Mouse (Mus musculus): Measurements from ENCODE around the gene Spata31d1b. TPM values are rescaled to one million over a fixed set of nuclear protein-coding genes. Genes with fewer than 3 reads are reported as not detected.

Spata31d1b gene
- not detected for total RNA-seq (2023)

GRCm38 (mm10) chr13:59711984-59712383, at the start of gene Spata31d1b:
Gene Spata31d1b (plus strand): TSS chr13:59712284.

GRCm38 (mm10) chr13:59675151-59676011, 36.7 kb upstream of the Spata31d1b start, which contains the start of gene Golm1:
Gene Golm1 (minus strand): TSS chr13:59675811.

GRCm38 (mm10) chr13:59694008-59694407, 18.1 kb upstream of the Spata31d1b start, which contains the start of gene 4921517D22Rik:
Gene 4921517D22Rik (minus strand): TSS chr13:59694108.

GRCm38 (mm10) chr13:59710230-59710629, 1.9 kb upstream of the Spata31d1b start, which contains the start of gene Spata31d1a:
Gene Spata31d1a (minus strand): TSS chr13:59710330.

GRCm38 (mm10) chr13:59731652-59732051, 19.6 kb downstream of the Spata31d1b start, which contains the start of gene Spata31d1d:
Gene Spata31d1d (minus strand): TSS chr13:59731752.

GRCm38 (mm10) chr13:59746711-59747110, 34.6 kb downstream of the Spata31d1b start, which contains the start of gene 1700014D04Rik:
Gene 1700014D04Rik (minus strand): TSS chr13:59746752.

Other genes starting within 250 kb of the Spata31d1b start
- gene Agtpbp1, start 127.1 kb upstream of the Spata31d1b start, total RNA-seq (2023), result 10 to 100 TPM; 48.8 to 65.0 TPM
- gene Naa35, start 127.0 kb upstream of the Spata31d1b start, total RNA-seq (2023), result 10 to 100 TPM; 76.6 to 79.5 TPM
- gene Golm1, start 36.5 kb upstream of the Spata31d1b start, total RNA-seq (2023), result 10 to 100 TPM; 24.9 to 29.8 TPM
- gene 4921517D22Rik, start 18.2 kb upstream of the Spata31d1b start, total RNA-seq (2023), result not detected
- not detected for gene Spata31d1a, start 2.0 kb upstream of the Spata31d1b start, total RNA-seq (2023)
- not detected for gene Spata31d1d, start 19.5 kb downstream of the Spata31d1b start, total RNA-seq (2023)
- gene 1700014D04Rik, start 34.5 kb downstream of the Spata31d1b start, total RNA-seq (2023), result under 1 TPM in 1 of 2 experiments, not detected in 1; 0.52 TPM
- gene Isca1, start 57.5 kb downstream of the Spata31d1b start, total RNA-seq (2023), result 10 to 100 TPM; 89.2 to 92.5 TPM
- gene Gm49354, start 70.0 kb downstream of the Spata31d1b start, total RNA-seq (2023), result not detected
- 100 to 1,000 TPM; 266 to 268 TPM for gene Tut7, start 110.9 kb downstream of the Spata31d1b start, total RNA-seq (2023)